26 mouse cellular contexts compared by ENCODE assay signal in genomic region chr6:72196660-72197059, GRCm38 (mm10). TPM values are rescaled to one million over a fixed set of nuclear protein-coding genes. Genes with fewer than 3 reads are reported as not detected.
A peak's percentile ranks its signal among the peaks of the same experiment; 100 is the strongest.
DNase-seq lines count a peak whose midpoint lies in the region; ATAC-seq and TF ChIP-seq lines count a peak whose summit lies in the region.
"Had no signal": no experiment of that assay in that cellular context is flagged by ENCODE, and none has a peak within 500 bp of the region (broad histone marks: within the 10 kb centered on the region; RNA-seq: fewer than 3 reads in every experiment).

No protein-coding gene starts in this region.

- H3K36me3 ChIP-seq in limb, embryonic 15.5 days = no peaks in the 10 kb centered on the region
- H3K36me3 ChIP-seq in limb, embryonic 10.5 days = no peaks in the 10 kb centered on the region
- H3K36me3 ChIP-seq in embryonic facial prominence, embryonic 14.5 days (ENCODE audit: control insufficient read depth, insufficient read depth, low read length) = no peaks in the 10 kb centered on the region
- no peaks in the 10 kb centered on the region for H3K36me3 ChIP-seq in neural tube, embryonic 15.5 days
- H3K36me3 ChIP-seq: forebrain, embryonic 12.5 days; forebrain, embryonic 15.5 days; G1E; heart, embryonic 13.5 days; hindbrain, embryonic 10.5 days; hindbrain, embryonic 13.5 days; intestine, embryonic 15.5 days had no signal

- peaks cover 16% of the 10 kb centered on the region for H3K4me1 ChIP-seq in limb, embryonic 15.5 days
- peaks cover 22% of the 10 kb centered on the region for H3K4me1 ChIP-seq in limb, embryonic 10.5 days
- H3K4me1 ChIP-seq in embryonic facial prominence, embryonic 14.5 days (ENCODE audit: control insufficient read depth, insufficient read depth, low read length) = peaks cover 13% of the 10 kb centered on the region
- 0 out of 2 replicates have a peak, but pooled peaks cover 7% of the 10 kb centered on the region for H3K4me1 ChIP-seq in neural tube, embryonic 15.5 days

- H3K27me3 ChIP-seq in limb, embryonic 15.5 days = no peaks in the 10 kb centered on the region
- H3K27me3 ChIP-seq in limb, embryonic 10.5 days (ENCODE audit: low read depth, poor library complexity, severe bottlenecking) = peaks cover 7% of the 10 kb centered on the region; the same call in 1 of the 2 replicates
- no peaks in the 10 kb centered on the region for H3K27me3 ChIP-seq in embryonic facial prominence, embryonic 14.5 days (replicated peaks; ENCODE audit: control insufficient read depth, insufficient read depth, low read length)
- H3K27me3 ChIP-seq in neural tube, embryonic 15.5 days (replicated peaks) = peaks cover 3% of the 10 kb centered on the region; the same call in 1 of the 2 replicates
- H3K27me3 ChIP-seq: forebrain, embryonic 15.5 days; heart, embryonic 13.5 days; intestine, embryonic 15.5 days; Patski had no signal

- H3K4me2 ChIP-seq in limb, embryonic 15.5 days = no peak overlapping the region
- H3K4me2 ChIP-seq in embryonic facial prominence, embryonic 14.5 days (ENCODE audit: low read depth, low read length) = no peak overlapping the region
- no peak overlapping the region for H3K4me2 ChIP-seq in neural tube, embryonic 15.5 days
- H3K4me2 ChIP-seq: forebrain, embryonic 12.5 days; forebrain, embryonic 15.5 days; heart, embryonic 13.5 days; hindbrain, embryonic 13.5 days; intestine, embryonic 15.5 days had no signal

- H3K9ac ChIP-seq in limb, embryonic 15.5 days = no peak overlapping the region
- no peak overlapping the region for H3K9ac ChIP-seq in embryonic facial prominence, embryonic 14.5 days (ENCODE audit: low read depth, low read length)
- no peak overlapping the region for H3K9ac ChIP-seq in neural tube, embryonic 15.5 days (replicated peaks)
- H3K9ac ChIP-seq: forebrain, embryonic 12.5 days; forebrain, embryonic 15.5 days; heart, embryonic 13.5 days; hindbrain, embryonic 13.5 days; intestine, embryonic 15.5 days had no signal

- 63% methylated on average over 3 of the region's 3 CpGs for WGBS in limb, embryonic 15.5 days
- WGBS in limb, embryonic 10.5 days = 84% methylated on average over 3 of the region's 3 CpGs
- 53% methylated on average over 3 of the region's 3 CpGs for WGBS in embryonic facial prominence, embryonic 14.5 days
- WGBS in neural tube, embryonic 15.5 days = 86% methylated on average over 3 of the region's 3 CpGs

- peak overlapping the region; percentile 49 for H3K27ac ChIP-seq in gastrocnemius, adult 2 months
- no peak overlapping the region for H3K27ac ChIP-seq in limb, embryonic 15.5 days
- H3K27ac ChIP-seq in limb, embryonic 10.5 days = no peak overlapping the region
- H3K27ac ChIP-seq in embryonic facial prominence, embryonic 14.5 days (replicated peaks; ENCODE audit: low read depth, low read length) = no peak overlapping the region
- no peak overlapping the region for H3K27ac ChIP-seq in neural tube, embryonic 15.5 days (replicated peaks)
- H3K27ac ChIP-seq: forebrain, embryonic 12.5 days; forebrain, embryonic 15.5 days; heart, embryonic 13.5 days; hindbrain, embryonic 10.5 days; hindbrain, embryonic 13.5 days; intestine, embryonic 15.5 days had no signal

- no peak for TF ChIP-seq CTCF in gastrocnemius, adult 2 months (IDR thresholded peaks at IDR 0.05)

- intact Hi-C loops in gastrocnemius, adult 2 months (cut with DNase I) = no loop called here
- intact Hi-C loops in gastrocnemius, postnatal 36 days (cut with DNase I) = no loop called here

- no peak overlapping the region for H3K4me3 ChIP-seq in gastrocnemius, adult 2 months
- no peak overlapping the region for H3K4me3 ChIP-seq in limb, embryonic 15.5 days
- no peak overlapping the region for H3K4me3 ChIP-seq in limb, embryonic 10.5 days
- no peak overlapping the region for H3K4me3 ChIP-seq in embryonic facial prominence, embryonic 14.5 days (ENCODE audit: low read depth, low read length)
- H3K4me3 ChIP-seq in neural tube, embryonic 15.5 days (replicated peaks) = no peak overlapping the region
- H3K4me3 ChIP-seq: erythroblast, embryonic 14.5 days; forebrain, embryonic 12.5 days; forebrain, embryonic 15.5 days; heart, embryonic 13.5 days; hindbrain, embryonic 10.5 days; hindbrain, embryonic 13.5 days; intestine, embryonic 15.5 days had no signal

- no peak for DNase-seq in gastrocnemius, adult 2 months
- no peak for DNase-seq in gastrocnemius, postnatal 36 days
- DNase-seq in limb, embryonic 10.5 days (ENCODE audit: low spot score) = no peak
- DNase-seq in embryonic facial prominence, embryonic 14.5 days (ENCODE audit: low spot score) = peak; percentile 63
- DNase-seq: adrenal gland, postnatal 10 days; adrenal gland, postnatal 36 days; B cell, adult 2 months; cerebellum, adult 18-20 months; cerebellum, adult 9-10 months; cerebellum, postnatal 14 days; gastrocnemius, postnatal 10 days; heart, adult 18-20 months; heart, postnatal 36 days; kidney, adult 18-20 months had no signal

- no peaks in the 10 kb centered on the region for H3K9me3 ChIP-seq in limb, embryonic 15.5 days
- no peaks in the 10 kb centered on the region for H3K9me3 ChIP-seq in limb, embryonic 10.5 days (replicated peaks)
- 0 out of 2 replicates have a peak, but pooled peaks cover 4% of the 10 kb centered on the region for H3K9me3 ChIP-seq in embryonic facial prominence, embryonic 14.5 days (ENCODE audit: control insufficient read depth, low read length)
- no peaks in the 10 kb centered on the region for H3K9me3 ChIP-seq in neural tube, embryonic 15.5 days (replicated peaks)
- H3K9me3 ChIP-seq: forebrain, embryonic 12.5 days; forebrain, embryonic 15.5 days; G1E; heart, embryonic 13.5 days; intestine, embryonic 15.5 days had no signal

- ATAC-seq in limb, embryonic 15.5 days (ENCODE audit: insufficient number of reproducible peaks, low FRiP score, low TSS enrichment, low read depth) = 0 out of 2 replicates have a peak, but pooled peaks have one; percentile 49
- ATAC-seq in embryonic facial prominence, embryonic 14.5 days (ENCODE audit: low read depth) = peak; percentile 45
- no peak for ATAC-seq in neural tube, embryonic 15.5 days (ENCODE audit: low FRiP score)
- ATAC-seq: forebrain, embryonic 15.5 days; hindbrain, embryonic 16.5 days; intestine, embryonic 15.5 days; Patski had no signal

RNA-seq across cellular contexts. Expression of gene Atoh8, which starts 38.7 kb away (rescaled TPM):
- total RNA-seq in gastrocnemius, adult 2 months (2021) = 1 to 10 TPM; 3.3 to 9.2 TPM
- 1 to 10 TPM; 5.2 to 5.7 TPM for total RNA-seq in gastrocnemius, postnatal 36 days (2021)
- 17.0 and 20.2 TPM in 2 replicates for polyA plus RNA-seq in limb, embryonic 15.5 days (2015; fragmentation: Nextera tagmentation; extraction: Ambion mirVana)
- 24.9 and 28.0 TPM in 2 replicates for polyA plus RNA-seq in limb, embryonic 10.5 days (2016; fragmentation: Nextera tagmentation; extraction: Ambion mirVana)
- polyA plus RNA-seq in embryonic facial prominence, embryonic 14.5 days (2014; fragmentation: Nextera tagmentation; extraction: Ambion mirVana) = 12.1 and 12.9 TPM in 2 replicates
- 3.1 and 5.1 TPM in 2 replicates for polyA plus RNA-seq in neural tube, embryonic 15.5 days (2015; fragmentation: Nextera tagmentation; extraction: Ambion mirVana)
- total RNA-seq: G1E had no signal
- polyA plus RNA-seq: erythroblast, embryonic 14.5 days had no signal
